ENCODE assay signal across 19 mouse cellular contexts in the genomic region with DNA sequence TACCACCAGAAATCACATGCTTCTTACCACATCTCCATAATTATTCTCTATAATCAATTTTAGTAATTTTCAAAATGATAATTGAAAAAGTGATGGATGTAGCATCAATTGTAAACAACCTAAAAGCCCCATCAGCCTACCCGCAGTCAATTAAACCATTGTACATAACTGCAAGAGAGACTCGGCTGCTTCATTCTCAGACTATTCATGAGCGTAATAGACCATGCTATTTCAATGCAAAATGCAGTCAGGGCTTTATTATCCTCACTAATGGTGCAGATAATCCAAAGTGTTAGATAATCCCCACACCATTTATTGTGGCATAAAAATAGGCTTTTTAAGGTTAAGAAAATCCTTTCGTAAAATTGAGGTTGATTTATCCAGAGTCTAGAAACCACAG.
DNase-seq lines count a peak whose midpoint lies in the region; ATAC-seq and TF ChIP-seq lines count a peak whose summit lies in the region.
"Had no signal": no experiment of that assay in that cellular context is flagged by ENCODE, and none has a peak within 500 bp of the region (broad histone marks: within the 10 kb centered on the region; RNA-seq: fewer than 3 reads in every experiment).

No protein-coding gene starts in this region.

- no peaks in the 10 kb centered on the region for H3K9me3 ChIP-seq in forebrain, embryonic 14.5 days (replicated peaks; ENCODE audit: control insufficient read depth, low read length)
- H3K9me3 ChIP-seq in forebrain, postnatal 0 days (ENCODE audit: low read length) = no peaks in the 10 kb centered on the region
- H3K9me3 ChIP-seq in embryonic facial prominence, embryonic 10.5 days = no peaks in the 10 kb centered on the region
- H3K9me3 ChIP-seq: embryonic facial prominence, embryonic 12.5 days; embryonic facial prominence, embryonic 15.5 days; hindbrain, embryonic 12.5 days; hindbrain, embryonic 15.5 days had no signal

- ATAC-seq in forebrain, embryonic 14.5 days = peak; percentile 52
- no peak for ATAC-seq in forebrain, postnatal 0 days
- ATAC-seq: activated CD4-positive, CD25-positive, alpha-beta regulatory T cell, adult 4 months; intestine, postnatal 0 days had no signal

- no peaks in the 10 kb centered on the region for H3K27me3 ChIP-seq in forebrain, embryonic 14.5 days (replicated peaks; ENCODE audit: control insufficient read depth, insufficient read depth, low read length)
- H3K27me3 ChIP-seq in forebrain, postnatal 0 days (ENCODE audit: insufficient read depth, low read length) = no peaks in the 10 kb centered on the region
- no peaks in the 10 kb centered on the region for H3K27me3 ChIP-seq in embryonic facial prominence, embryonic 10.5 days (replicated peaks; ENCODE audit: low read depth, poor library complexity, severe bottlenecking)
- H3K27me3 ChIP-seq: embryonic facial prominence, embryonic 12.5 days; embryonic facial prominence, embryonic 15.5 days; hindbrain, embryonic 12.5 days; hindbrain, embryonic 15.5 days had no signal

- WGBS in forebrain, embryonic 14.5 days = 26% methylated on average over 4 of the region's 4 CpGs
- WGBS in forebrain, postnatal 0 days = 32% methylated on average over 4 of the region's 4 CpGs
- WGBS in embryonic facial prominence, embryonic 10.5 days = 88% methylated on average over 4 of the region's 4 CpGs

- no peak overlapping the region for H3K4me3 ChIP-seq in forebrain, embryonic 14.5 days (ENCODE audit: low read depth, low read length)
- no peak overlapping the region for H3K4me3 ChIP-seq in forebrain, postnatal 0 days (ENCODE audit: low read depth, low read length)
- no peak overlapping the region for H3K4me3 ChIP-seq in embryonic facial prominence, embryonic 10.5 days
- H3K4me3 ChIP-seq: embryonic facial prominence, embryonic 12.5 days; embryonic facial prominence, embryonic 15.5 days; hindbrain, embryonic 12.5 days; hindbrain, embryonic 15.5 days had no signal

- no peak overlapping the region for H3K9ac ChIP-seq in forebrain, embryonic 14.5 days (ENCODE audit: low read length)
- H3K9ac ChIP-seq in forebrain, postnatal 0 days = no peak overlapping the region
- H3K9ac ChIP-seq: embryonic facial prominence, embryonic 12.5 days; embryonic facial prominence, embryonic 15.5 days; hindbrain, embryonic 12.5 days; hindbrain, embryonic 15.5 days had no signal

- no peaks in the 10 kb centered on the region for H3K36me3 ChIP-seq in forebrain, embryonic 14.5 days (ENCODE audit: control insufficient read depth, insufficient read depth, low read length)
- no peaks in the 10 kb centered on the region for H3K36me3 ChIP-seq in forebrain, postnatal 0 days (ENCODE audit: insufficient read depth)
- H3K36me3 ChIP-seq in embryonic facial prominence, embryonic 10.5 days (replicated peaks) = no peaks in the 10 kb centered on the region
- H3K36me3 ChIP-seq: embryonic facial prominence, embryonic 12.5 days; embryonic facial prominence, embryonic 15.5 days; hindbrain, embryonic 12.5 days; hindbrain, embryonic 15.5 days had no signal

- no peaks in the 10 kb centered on the region for H3K4me1 ChIP-seq in forebrain, embryonic 14.5 days (ENCODE audit: control insufficient read depth, insufficient read depth, low read length)
- H3K4me1 ChIP-seq in forebrain, postnatal 0 days (ENCODE audit: insufficient read depth) = no peaks in the 10 kb centered on the region
- no peaks in the 10 kb centered on the region for H3K4me1 ChIP-seq in embryonic facial prominence, embryonic 10.5 days
- H3K4me1 ChIP-seq: embryonic facial prominence, embryonic 12.5 days; embryonic facial prominence, embryonic 15.5 days; hindbrain, embryonic 12.5 days; hindbrain, embryonic 15.5 days had no signal

- TF ChIP-seq CTCF in forebrain, postnatal 0 days (IDR thresholded peaks at IDR 0.05; ENCODE audit: low read depth) = no peak
- TF ChIP-seq CTCF in brain, embryonic 14.5 days (IDR thresholded peaks at IDR 0.05; ENCODE audit: borderline replicate concordance, extremely low read depth, insufficient read depth, insufficient read length) = no peak

- peak; percentile 52 for DNase-seq in forebrain, embryonic 14.5 days (ENCODE audit: low spot score)
- DNase-seq in forebrain, postnatal 0 days = no peak
- peak; percentile 2 for DNase-seq in 416B (ENCODE audit: low read depth)
- peak; percentile 64 for DNase-seq in brain, embryonic 14.5 days (ENCODE audit: low read depth)
- DNase-seq in thymus, postnatal 14 days = no peak
- DNase-seq in embryonic facial prominence, embryonic 10.5 days (ENCODE audit: low spot score) = no peak
- DNase-seq: adrenal gland, postnatal 25 days; cerebellum, adult 18-20 months; cerebellum, adult 9-10 months; cerebellum, postnatal 14 days; gastrocnemius, postnatal 10 days; heart, adult 11 months had no signal

- H3K4me2 ChIP-seq in forebrain, embryonic 14.5 days (ENCODE audit: low read length) = no peak overlapping the region
- no peak overlapping the region for H3K4me2 ChIP-seq in forebrain, postnatal 0 days (ENCODE audit: low read depth)
- H3K4me2 ChIP-seq: embryonic facial prominence, embryonic 12.5 days; embryonic facial prominence, embryonic 15.5 days; heart, embryonic 11.5 days; hindbrain, embryonic 12.5 days; hindbrain, embryonic 15.5 days had no signal

- TF ChIP-seq POLR2A in brain, embryonic 14.5 days (IDR thresholded peaks at IDR 0.05; ENCODE audit: borderline replicate concordance, extremely low read depth, insufficient read depth, insufficient read length, poor library complexity, severe bottlenecking) = no peak

- no peak overlapping the region for H3K27ac ChIP-seq in forebrain, embryonic 14.5 days (ENCODE audit: low read depth, low read length)
- H3K27ac ChIP-seq in forebrain, postnatal 0 days (ENCODE audit: low read depth, low read length) = no peak overlapping the region
- H3K27ac ChIP-seq in embryonic facial prominence, embryonic 10.5 days (replicated peaks) = no peak overlapping the region
- H3K27ac ChIP-seq: embryonic facial prominence, embryonic 12.5 days; embryonic facial prominence, embryonic 15.5 days; hindbrain, embryonic 12.5 days; hindbrain, embryonic 15.5 days had no signal

Comparison
In these comparisons a context has a peak if more than half of its experiments do, and no peak if none do; other contexts are left out.
1. DNase-seq: peak in forebrain, embryonic 14.5 days (single experiment), 416B (single experiment) and brain, embryonic 14.5 days (single experiment); none in forebrain, postnatal 0 days (single experiment), thymus, postnatal 14 days (single experiment) and embryonic facial prominence, embryonic 10.5 days (single experiment).